Mouse (Mus musculus) kidney, embryonic 14.5 days (tissue): ENCODE measurements around the gene Slc36a3. TPM values are rescaled to one million over a fixed set of nuclear protein-coding genes. Genes with fewer than 3 reads are reported as not detected.
"Not testable (repeated sequence)": the region's sequence is repeated elsewhere in the genome, so short reads cannot be mapped to it uniquely, and the experiment has no call there.

Source experiments
- ATAC-seq: fragments of 200-750 bp; cut with Nextera tagmentation; 2 replicates; pipeline ENCODE4 v1.8.0; 2017; ENCODE audit warnings: moderate number of reproducible peaks, mild to moderate bottlenecking, moderate TSS enrichment, moderate library complexity; ENCODE audit not compliant: low FRiP score, low TSS enrichment
- H3K27ac ChIP-seq: fragments of 300-500 bp; sonication (generic); 2 replicates; pipeline ENCODE4 v1.5.1; 2014; ENCODE audit warnings: low read depth, mild to moderate bottlenecking, low read length, moderate library complexity, mixed read lengths
- H3K27me3 ChIP-seq: fragments of 300-500 bp; sonication (generic); 2 replicates; pipeline ENCODE4 v1.6.1; 2014; ENCODE audit warnings: mild to moderate bottlenecking, low read length; ENCODE audit not compliant: control insufficient read depth, insufficient read depth
- H3K36me3 ChIP-seq: fragments of 300-500 bp; sonication (generic); 2 replicates; pipeline ENCODE4 v1.6.1; 2014; ENCODE audit warnings: low read length, mixed read lengths; ENCODE audit not compliant: control insufficient read depth, insufficient read depth
- H3K4me1 ChIP-seq: fragments of 300-500 bp; sonication (generic); 2 replicates; pipeline ENCODE4 v1.6.1; 2014; ENCODE audit warnings: low read length, mixed read lengths; ENCODE audit not compliant: control insufficient read depth, insufficient read depth
- H3K4me2 ChIP-seq: fragments of 300-500 bp; sonication (generic); replicated peaks from 2 replicates; pipeline ENCODE4 v1.6.1; 2014; ENCODE audit warnings: low read depth, mild to moderate bottlenecking, low read length
- H3K4me3 ChIP-seq: fragments of 300-500 bp; sonication (generic); 2 replicates; pipeline ENCODE4 v1.5.1; 2014; ENCODE audit warnings: mild to moderate bottlenecking, low read length
- H3K9ac ChIP-seq: fragments of 300-500 bp; sonication (generic); 2 replicates; pipeline ENCODE4 v1.6.1; 2014; ENCODE audit warnings: low read depth, mild to moderate bottlenecking, low read length, moderate library complexity
- H3K9me3 ChIP-seq: fragments of 300-500 bp; sonication (generic); 2 replicates; pipeline ENCODE4 v1.6.1; 2016; ENCODE audit warnings: low read length; ENCODE audit not compliant: control insufficient read depth
- WGBS: fragments of 180-500 bp; shearing (Covaris S2); extraction: QIAGEN DNeasy Blood & Tissue Kit; methylation state at CpG from one replicate; pipeline ENCODE4 v1.1.7; 2014; 5-methylcytosine and 5-hydroxymethylcytosine counted together
- polyA plus RNA-seq: library from polyadenylated mRNA; unstranded; fragments of >200 nt; fragmentation: Nextera tagmentation; extraction: Ambion mirVana; gene quantifications from 2 replicates; pipeline ENCODE4 v1.2.1, GENCODE M21; 2014

Gene Slc36a3
- polyA plus RNA-seq, 1 experiment from 2014 or later: not detected

GRCm38 (mm10) chr11:55097463-55098188 lies 53.9 kb downstream of the Slc36a3 start, which contains the start of gene Gm2a:
TSS of gene Gm2a (plus strand) at chr11:55098115.
- ATAC-seq: peak; percentile 98
- Histone ChIP-seq H3K36me3 (no peaks in the 10 kb centered on the region), H3K4me3 (peak within 1 kb of the TSS; percentile 55), H3K9ac (peak within 1 kb of the TSS; percentile 61), H3K9me3 (no peaks in the 10 kb centered on the region), H3K4me1 (0 out of 2 replicates have a peak, but pooled peaks cover 4% of the 10 kb centered on the region), H3K4me2 (peak within 1 kb of the TSS; percentile 87), H3K27me3 (no peaks in the 10 kb centered on the region), H3K27ac (no peak within 1 kb of the TSS; the same call in 1 of the 2 replicates)
- 1% methylated on average over 43 of the region's 45 CpGs for WGBS

- H3K9ac ChIP-seq: peak overlapping the region; percentile 50
Measured at GRCm38 (mm10) chr11:55096731-55097462, 54.6 kb downstream of the Slc36a3 start.

GRCm38 (mm10) chr11:55096296-55096695 lies 55.2 kb downstream of the Slc36a3 start:
- H3K4me2 ChIP-seq, H3K4me3 ChIP-seq, H3K4me1 ChIP-seq, H3K27me3 ChIP-seq, H3K9ac ChIP-seq, H3K27ac ChIP-seq, H3K36me3 ChIP-seq, H3K9me3 ChIP-seq, ATAC-seq: not testable (repeated sequence)
- 79% methylated on average over 4 of the region's 4 CpGs for WGBS

More at GRCm38 (mm10) chr11:55096731-55097462, 54.6 kb downstream of the Slc36a3 start:
- H3K27ac ChIP-seq: no peak overlapping the region; the same call in 1 of the 2 replicates
- peak overlapping the region; percentile 57 for H3K4me2 ChIP-seq
- no peak for ATAC-seq
- no peaks in the 10 kb centered on the region for H3K9me3 ChIP-seq
- 0 out of 2 replicates have a peak, but pooled peaks cover 4% of the 10 kb centered on the region for H3K4me1 ChIP-seq
- no peaks in the 10 kb centered on the region for H3K36me3 ChIP-seq
- 34% methylated on average over 11 of the region's 11 CpGs for WGBS
- H3K4me3 ChIP-seq: peak overlapping the region; percentile 55
- no peaks in the 10 kb centered on the region for H3K27me3 ChIP-seq

DNA sequence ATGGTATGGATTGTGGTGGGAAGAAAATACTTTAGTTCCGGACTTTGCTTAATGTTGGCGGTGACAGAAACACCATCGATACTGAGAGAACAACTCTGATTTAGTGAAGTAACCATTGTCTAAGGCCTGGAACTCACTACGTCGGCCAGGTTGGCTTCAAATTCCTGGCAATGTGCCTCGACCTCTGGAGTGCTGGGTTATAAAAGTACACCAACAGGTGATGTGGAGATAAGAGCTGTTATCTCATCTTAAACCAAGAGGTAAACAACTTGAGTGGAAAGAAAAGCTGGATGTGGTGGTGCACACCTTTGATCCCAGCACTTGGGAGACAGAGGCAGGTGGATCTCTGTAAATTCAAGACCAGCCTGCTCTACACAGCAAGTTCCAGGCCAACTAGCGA lies 58.4 kb downstream of the Slc36a3 start:
- 84% methylated on average over 7 of the region's 7 CpGs for WGBS
- no peak for ATAC-seq
- Histone ChIP-seq H3K9ac (no peak overlapping the region), H3K36me3 (no peaks in the 10 kb centered on the region), H3K4me3 (no peak overlapping the region), H3K27ac (no peak overlapping the region), H3K4me1 (no peaks in the 10 kb centered on the region), H3K9me3 (no peaks in the 10 kb centered on the region), H3K27me3 (no peaks in the 10 kb centered on the region), H3K4me2 (no peak overlapping the region)

DNA sequence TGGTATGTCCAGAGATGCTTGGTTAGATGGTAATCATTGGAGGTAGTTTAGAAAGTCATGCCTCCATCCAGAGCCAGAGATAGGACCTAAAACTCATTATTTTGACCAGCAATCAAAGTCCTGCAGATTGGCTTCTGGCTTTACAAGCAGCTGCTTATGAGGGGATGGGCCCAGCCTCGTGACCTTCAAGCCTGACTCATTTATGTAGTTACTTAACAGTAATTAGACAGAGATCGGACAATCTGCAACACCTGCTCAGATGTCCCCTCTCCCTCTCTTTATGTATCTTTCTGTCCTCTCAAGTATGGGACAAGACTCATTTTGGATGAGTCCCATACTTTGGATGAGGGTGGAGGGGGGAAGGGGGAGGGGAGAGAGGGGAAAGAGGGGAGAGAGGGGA lies 61.6 kb downstream of the Slc36a3 start:
- no peak overlapping the region for H3K27ac ChIP-seq
- 78% methylated on average over 2 of the region's 2 CpGs for WGBS

DNA sequence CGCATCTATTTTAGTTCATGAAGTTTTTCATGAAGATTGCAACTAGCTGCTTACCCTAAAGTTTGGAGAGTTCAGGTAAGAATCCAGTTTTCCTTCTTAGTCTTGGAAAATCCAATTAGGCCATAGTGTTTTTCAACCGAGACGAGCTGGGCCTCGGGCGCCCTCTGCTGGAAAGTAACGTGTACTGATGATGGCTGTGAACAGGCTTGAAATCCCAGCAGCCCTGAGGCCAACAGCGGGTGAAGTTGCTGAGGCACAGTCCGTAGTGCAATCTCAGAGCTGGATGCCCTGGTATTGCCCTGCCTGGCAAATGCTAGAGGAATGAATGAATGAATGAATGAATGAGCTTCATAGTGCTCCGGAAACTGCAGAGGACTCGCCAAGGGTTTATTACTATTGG lies 64.5 kb downstream of the Slc36a3 start:
- no peak overlapping the region for H3K9ac ChIP-seq
- 8% methylated on average over 10 of the region's 10 CpGs for WGBS
- H3K27me3 ChIP-seq: no peaks in the 10 kb centered on the region
- H3K9me3 ChIP-seq: 0 out of 2 replicates have a peak, but pooled peaks cover 1% of the 10 kb centered on the region
- no peak overlapping the region for H3K27ac ChIP-seq
- H3K4me1 ChIP-seq: no peaks in the 10 kb centered on the region
- H3K4me3 ChIP-seq: no peak overlapping the region
- H3K4me2 ChIP-seq: no peak overlapping the region
- ATAC-seq: peak; percentile 79
- H3K36me3 ChIP-seq: no peaks in the 10 kb centered on the region

More for the DNA sequence above, 61.6 kb downstream of the Slc36a3 start:
- Histone ChIP-seq H3K4me2 (no peak overlapping the region), H3K9ac (no peak overlapping the region), H3K4me3 (no peak overlapping the region), H3K36me3 (no peaks in the 10 kb centered on the region), H3K27me3 (no peaks in the 10 kb centered on the region), H3K4me1 (no peaks in the 10 kb centered on the region), H3K9me3 (no peaks in the 10 kb centered on the region)
- no peak for ATAC-seq

DNA sequence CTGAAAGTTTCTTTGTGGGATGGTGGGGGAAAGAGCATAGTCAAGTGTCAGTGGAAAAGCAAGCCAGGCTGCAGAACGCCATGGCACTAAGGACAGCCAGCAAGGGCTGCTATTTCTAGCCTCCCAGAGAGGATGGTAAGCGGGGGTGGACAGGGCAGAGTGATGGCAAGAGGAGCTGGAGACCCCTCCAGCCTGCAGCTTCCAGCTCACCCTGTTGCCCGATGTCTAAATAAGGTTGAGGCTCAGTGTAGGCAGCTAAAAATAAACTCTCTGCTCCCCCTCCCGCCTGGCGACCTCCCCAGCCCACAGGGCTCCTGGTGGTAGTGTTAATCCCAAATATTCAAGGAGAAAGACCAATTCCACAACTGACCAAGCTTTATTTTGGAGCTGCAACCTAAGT lies 66.1 kb downstream of the Slc36a3 start:
- no peaks in the 10 kb centered on the region for H3K36me3 ChIP-seq
- no peak overlapping the region for H3K4me3 ChIP-seq
- H3K4me2 ChIP-seq: no peak overlapping the region
- H3K9ac ChIP-seq: no peak overlapping the region
- H3K4me1 ChIP-seq: no peaks in the 10 kb centered on the region
- 58% methylated on average over 5 of the region's 5 CpGs for WGBS
- H3K27ac ChIP-seq: no peak overlapping the region
- H3K9me3 ChIP-seq: 0 out of 2 replicates have a peak, but pooled peaks cover 2% of the 10 kb centered on the region
- ATAC-seq: no peak
- H3K27me3 ChIP-seq: no peaks in the 10 kb centered on the region

DNA sequence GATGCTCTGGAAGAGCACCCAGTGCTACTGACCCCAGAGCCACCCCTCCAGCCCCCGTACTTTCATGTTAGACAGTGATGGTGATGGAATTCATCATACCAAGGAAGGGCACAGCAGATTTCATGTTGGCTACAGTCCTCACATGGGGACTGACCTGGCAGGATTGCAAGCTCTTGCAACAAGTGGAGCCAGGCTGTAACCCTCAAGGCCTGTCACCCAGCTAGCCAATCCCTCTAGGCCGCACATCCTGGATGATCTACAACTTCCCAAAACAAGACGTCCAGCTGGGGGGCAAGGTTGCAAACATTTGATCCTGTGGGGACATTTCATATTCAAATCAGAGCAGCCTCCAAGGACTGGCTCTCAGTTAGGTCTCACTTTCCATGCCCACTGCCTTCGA lies 66.9 kb downstream of the Slc36a3 start:
- no peak for ATAC-seq

GRCm38 (mm10) chr11:55081206-55081605 lies 70.3 kb downstream of the Slc36a3 start:
- no peak overlapping the region for H3K9ac ChIP-seq
- no peak for ATAC-seq
- 0 out of 2 replicates have a peak, but pooled peaks cover 4% of the 10 kb centered on the region for H3K9me3 ChIP-seq
- WGBS: 86% methylated on average over 9 of the region's 9 CpGs
- no peaks in the 10 kb centered on the region for H3K27me3 ChIP-seq
- H3K4me2 ChIP-seq: no peak overlapping the region
- no peak overlapping the region for H3K4me3 ChIP-seq
- peaks cover 15% of the 10 kb centered on the region for H3K4me1 ChIP-seq
- H3K36me3 ChIP-seq: no peaks in the 10 kb centered on the region
- H3K27ac ChIP-seq: no peak overlapping the region

More for the DNA sequence above, 66.9 kb downstream of the Slc36a3 start:
- H3K36me3 ChIP-seq: no peaks in the 10 kb centered on the region
- H3K27ac ChIP-seq: no peak overlapping the region
- H3K4me2 ChIP-seq: no peak overlapping the region
- no peaks in the 10 kb centered on the region for H3K4me1 ChIP-seq
- 55% methylated on average over 4 of the region's 4 CpGs for WGBS
- no peak overlapping the region for H3K9ac ChIP-seq
- no peak overlapping the region for H3K4me3 ChIP-seq
- H3K9me3 ChIP-seq: 0 out of 2 replicates have a peak, but pooled peaks cover 4% of the 10 kb centered on the region
- H3K27me3 ChIP-seq: no peaks in the 10 kb centered on the region
